Mouse (Mus musculus) Muller cell, postnatal 12 days (primary cell): ENCODE measurements at regions not wholly inside any gene's neighbourhood (a gene's known extent, or its start where the extent isn't known, plus 50 kb on each side); places are given as distances from the start of the nearest gene placed in this dataset.
"Not testable (repeated sequence)": the region's sequence is repeated elsewhere in the genome, so short reads cannot be mapped to it uniquely, and the experiment has no call there.

Source experiments
- DNase-seq: peaks from one replicate; pipeline ENCODE4 v3.0.0-alpha.2; 2015; ENCODE audit errors: inconsistent ontology term

DNA sequence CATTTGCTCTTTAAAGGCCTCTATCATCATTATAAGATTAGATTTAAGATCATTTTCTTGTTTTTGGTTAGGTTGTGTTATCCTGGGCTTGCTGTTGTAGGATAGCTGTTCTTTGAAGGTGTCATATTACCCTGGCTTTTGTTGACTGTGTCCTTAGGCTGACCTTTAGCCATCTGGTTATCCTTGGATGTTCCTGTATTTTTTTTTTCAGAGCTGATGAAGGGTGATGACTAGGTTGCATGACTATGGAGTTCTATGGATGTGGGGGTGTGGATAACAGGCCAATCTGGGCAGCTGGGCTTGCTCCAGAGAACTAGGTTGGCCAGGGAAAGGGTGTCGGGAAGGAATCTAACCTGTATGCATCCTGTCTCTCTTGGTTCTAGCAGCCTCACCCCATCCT is 74.2 kb downstream of the Dmrta1 start:
- DNase-seq: no peak

DNA sequence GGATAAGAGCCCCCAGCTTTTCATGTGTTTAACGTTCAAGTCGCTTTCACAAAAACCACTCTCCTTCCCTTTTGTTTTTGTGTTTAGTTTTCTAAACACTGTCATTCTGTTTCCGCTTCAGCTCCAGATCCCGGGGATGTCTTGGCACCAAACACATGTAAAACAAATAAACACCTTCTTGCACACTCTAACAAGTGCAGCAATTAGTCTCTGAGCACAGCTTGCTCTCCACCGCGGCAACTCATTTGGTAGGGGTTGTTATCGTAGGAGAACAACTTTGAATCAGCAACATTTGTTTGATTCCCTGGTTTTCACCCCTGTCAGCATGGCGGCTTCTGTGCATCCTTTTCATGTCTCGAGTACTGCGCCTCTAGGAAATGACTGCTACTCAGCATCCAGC is 97.0 kb downstream of the Dmrta1 start:
- DNase-seq: peak; percentile 18

DNA sequence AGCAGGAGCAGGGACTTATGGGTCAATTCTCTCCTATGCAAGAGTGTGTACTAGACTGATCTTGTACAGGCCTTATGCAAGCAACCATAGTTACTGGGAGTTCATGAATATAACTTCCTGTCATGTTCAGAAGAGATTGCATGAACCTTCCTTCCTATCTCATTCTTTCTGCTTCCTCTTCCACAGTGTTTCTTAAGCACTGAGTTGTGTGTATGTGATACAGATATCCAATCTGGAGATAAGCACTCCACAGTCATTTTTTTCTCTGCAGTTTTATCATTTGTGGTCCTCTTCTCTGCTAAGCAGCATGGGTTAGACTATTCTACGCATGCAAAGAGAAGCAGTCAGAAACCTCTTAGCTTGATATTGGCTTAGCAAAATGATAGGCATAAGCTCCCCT is 102.3 kb downstream of the Dmrta1 start:
- DNase-seq: no peak

DNA sequence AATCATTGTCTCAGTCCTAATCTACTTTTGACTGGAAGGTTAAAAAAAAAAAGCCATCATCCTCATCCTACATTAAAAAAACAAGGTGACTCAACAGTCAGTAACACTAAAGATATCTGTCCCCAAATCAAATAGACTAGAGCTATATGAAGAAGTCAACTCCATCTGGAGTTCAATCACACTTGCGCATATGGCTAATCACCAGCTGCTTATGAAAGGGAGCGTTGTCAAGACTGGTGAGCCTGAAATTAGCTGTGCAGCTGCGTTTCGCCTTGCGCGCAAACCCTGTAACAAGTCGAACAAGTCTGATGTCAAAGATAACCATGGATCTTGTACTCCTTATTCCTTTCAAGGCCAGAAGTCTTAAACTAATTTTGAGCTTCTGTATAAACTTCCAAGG is 137.6 kb downstream of the Dmrta1 start:
- no peak for DNase-seq

DNA sequence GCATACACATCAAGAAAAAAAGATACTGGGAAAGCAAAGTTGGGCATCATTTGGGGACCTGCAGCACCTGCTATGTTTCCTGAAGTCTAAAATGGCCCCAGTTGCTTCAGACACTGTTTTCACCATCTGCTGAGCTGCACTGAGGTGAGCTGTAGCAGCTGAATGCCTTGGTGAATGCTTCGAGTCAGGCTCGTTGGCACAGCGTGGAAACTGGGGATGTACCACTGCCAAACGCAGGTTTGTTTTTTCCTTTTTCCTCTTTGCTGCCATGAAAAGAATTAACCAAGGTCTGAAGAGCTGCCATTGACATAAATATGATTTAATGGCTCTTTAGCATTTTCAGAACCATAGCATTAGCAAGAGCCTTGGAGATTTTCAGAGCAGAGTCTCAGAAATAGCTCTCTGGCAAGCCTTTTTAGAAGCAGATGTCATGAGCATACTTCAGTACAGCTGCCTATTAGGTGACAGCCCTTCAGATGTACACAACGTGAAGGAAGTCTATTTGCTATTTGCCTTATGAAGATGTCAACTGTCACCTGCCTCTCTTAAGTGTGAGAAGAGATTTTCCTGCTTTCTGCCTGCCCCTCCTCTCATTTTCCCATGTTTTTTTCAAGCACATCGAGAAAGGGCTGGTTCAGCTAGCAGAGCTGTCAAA is 155.4 kb downstream of the Dmrta1 start:
- no peak for DNase-seq

DNA sequence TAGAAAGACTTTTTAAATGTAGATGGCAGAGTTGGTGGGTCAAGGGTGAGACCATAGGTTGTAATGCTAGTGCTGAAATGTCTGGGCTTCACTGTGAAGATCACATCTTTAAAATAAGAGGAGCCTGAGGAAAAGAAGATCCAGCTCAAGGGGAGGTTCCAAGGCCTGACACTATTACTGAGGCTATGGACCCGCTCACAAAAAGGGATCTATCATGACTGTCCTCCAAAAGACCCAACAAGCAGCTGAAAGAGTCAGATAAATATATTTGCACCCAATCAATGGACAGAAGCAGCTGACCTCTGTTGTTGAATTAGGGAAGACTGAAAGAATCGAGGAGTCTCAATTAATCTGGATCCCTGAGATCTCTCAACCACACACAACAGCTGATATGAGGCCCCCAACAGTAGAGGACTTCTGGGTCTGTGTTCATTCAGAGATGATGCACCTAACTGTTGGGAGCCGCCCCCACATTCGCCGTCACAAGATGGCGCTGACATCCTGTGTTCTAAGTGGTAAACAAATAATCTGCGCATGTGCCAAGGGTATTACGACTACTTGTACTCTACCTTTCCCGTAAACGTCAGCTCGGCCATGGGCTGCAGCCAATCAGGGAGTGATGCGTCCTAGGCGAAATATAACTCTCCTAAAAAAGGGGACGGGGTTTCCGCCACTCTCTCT is 196.3 kb downstream of the Dmrta1 start:
- DNase-seq: peak; percentile 25

DNA sequence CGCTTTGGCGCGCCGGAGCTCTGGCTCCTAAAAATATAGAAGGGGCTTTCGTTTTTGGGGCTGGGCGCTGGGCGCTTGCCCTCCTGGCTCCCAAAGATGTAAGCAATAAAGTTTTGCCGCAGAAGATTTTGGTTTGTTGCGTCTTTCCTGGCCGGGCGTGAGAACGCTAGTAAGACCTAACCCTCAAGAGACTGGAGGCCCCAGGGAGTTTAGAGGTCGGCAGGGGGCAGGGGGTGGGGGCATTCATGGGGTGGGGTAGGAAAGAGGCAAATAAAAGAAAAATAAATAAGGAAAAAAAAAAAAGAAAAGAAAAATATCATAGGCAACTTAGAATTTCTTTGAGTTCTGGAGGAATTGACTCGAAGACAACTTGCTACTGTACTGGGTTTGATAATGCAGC is 196.9 kb downstream of the Dmrta1 start:
- DNase-seq: not testable (repeated sequence)

DNA sequence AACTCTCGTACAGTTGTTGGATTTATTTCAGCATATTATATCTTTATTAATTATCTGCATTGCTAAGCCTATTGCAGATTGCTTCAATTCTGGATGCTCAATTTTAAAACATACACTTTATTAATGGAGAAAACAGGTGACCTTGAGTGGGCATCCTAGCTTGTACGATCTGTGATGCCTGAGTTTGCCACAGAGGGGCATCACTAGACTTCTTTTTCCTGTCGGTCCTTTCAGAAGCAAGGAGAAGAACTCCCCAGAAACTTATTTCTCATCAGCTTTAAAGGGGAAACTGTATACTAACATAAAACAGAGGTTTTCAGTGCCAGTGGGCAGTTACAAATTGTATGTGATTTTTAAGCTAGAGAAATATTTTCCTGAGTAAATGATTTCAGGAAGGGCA is 201.8 kb downstream of the Dmrta1 start:
- DNase-seq: no peak

DNA sequence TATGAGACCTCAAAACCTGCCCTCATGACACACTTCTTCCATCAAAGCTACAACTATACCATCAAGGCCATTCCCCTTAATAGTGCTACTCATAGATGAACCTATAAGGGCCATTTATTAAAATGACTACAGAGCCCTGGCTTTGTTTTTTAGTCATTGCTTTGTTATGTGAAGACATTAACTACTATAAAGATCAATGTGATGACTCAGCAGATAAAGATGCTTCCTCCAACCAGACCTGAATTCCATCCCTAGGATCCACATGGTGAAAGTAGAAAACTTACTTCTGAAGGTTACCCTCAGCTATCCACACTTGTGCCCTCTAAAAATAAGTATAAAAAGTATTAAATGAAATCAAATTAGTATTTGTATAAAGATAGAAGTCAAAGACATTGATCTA is 230.4 kb downstream of the Dmrta1 start:
- DNase-seq: no peak

DNA sequence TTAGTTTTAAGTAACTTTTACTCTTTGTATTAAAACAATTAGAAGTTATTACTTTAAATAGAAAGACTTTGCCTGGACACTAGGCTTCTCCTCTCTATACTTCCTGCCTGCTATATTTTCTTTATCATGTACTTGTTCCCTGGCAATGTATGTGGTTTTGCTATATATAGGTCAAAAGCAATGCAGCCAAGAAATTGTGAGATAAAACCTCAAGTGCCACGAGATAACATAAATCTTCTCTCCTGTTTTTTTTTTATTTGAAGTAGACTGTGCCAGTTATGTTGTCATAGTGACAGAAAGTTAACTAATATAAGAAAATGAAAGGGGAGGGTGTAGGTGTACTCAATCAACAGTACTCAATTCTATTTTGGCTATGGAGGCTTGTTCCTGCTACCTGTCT is 258.4 kb downstream of the Dmrta1 start:
- DNase-seq: no peak

DNA sequence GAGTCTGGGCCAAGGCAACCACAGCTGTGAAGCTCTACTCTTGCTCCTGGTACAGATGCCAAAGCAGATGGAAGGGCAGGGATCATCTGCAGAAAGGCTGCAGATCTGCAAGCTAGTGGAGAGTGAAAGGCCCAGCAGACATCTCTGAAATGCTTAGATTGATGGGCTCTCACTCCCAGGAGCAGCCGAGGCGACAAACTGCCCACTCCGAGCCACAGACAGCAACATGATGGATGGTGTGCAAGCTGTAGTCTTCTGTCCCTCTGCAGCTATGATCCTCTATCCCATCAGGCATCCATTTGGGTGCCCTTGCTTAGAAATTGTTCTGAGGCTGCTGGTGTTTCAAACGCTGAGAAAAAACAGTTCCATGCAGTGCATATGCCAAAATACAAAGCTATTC is 262.1 kb downstream of the Dmrta1 start:
- no peak for DNase-seq

DNA sequence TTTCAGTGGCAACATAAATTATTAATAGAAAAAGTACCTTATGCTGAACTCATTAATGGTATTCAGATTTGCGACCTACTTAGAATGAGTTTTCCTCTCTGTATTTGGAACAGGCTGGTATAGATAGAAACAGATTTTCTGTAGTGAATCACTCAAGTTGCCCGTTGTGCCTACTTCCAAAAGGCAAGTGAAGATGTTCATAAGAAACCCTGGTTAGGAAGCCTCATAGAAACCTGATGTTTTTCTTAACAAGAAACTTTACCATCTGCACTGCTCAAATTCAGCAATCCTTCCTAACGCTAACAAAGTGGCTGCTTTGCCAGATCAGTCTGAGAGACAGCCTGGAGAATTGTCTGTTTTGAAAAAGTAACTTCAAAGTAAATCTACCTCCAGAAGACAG is 242.5 kb upstream of the Zfp352 start:
- DNase-seq: no peak

DNA sequence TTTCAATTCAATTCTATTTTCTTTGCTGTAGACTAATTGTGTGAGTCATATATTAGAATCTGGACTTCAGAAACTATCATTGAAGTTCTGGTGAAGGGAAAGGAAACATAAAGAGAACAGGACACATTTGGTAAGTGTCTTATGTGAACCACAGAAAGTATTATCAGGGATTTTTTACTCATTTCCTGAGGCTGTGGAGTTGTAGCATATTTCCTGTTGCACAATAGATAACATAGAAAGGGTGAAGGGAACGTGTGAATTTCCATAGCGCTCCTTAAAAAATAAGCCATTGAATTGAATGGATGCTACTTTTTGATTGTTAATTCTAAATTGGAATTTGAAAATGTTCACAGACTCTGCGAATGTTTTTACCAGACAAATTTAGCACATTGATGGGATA is 215.2 kb upstream of the Zfp352 start:
- peak; percentile 17 for DNase-seq

DNA sequence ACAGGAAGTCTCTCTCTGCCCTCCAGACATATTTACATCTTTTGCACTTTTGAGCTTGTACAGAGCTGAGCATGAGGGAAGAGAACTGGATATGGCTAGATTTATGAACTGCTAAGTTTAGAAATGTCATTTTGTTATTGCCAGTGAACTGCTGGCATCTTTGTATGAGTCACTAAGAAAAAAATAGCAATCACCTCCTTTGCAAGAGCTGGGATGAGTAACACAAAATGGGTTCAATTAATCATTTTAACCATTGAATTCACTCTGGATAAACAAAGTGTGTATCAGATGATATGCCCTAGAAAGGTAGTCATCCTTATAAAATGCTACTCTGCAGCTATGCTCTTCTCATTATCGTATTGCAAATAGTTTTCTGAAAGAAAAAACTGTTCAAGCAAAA is 214.7 kb upstream of the Zfp352 start:
- DNase-seq: peak; percentile 93

DNA sequence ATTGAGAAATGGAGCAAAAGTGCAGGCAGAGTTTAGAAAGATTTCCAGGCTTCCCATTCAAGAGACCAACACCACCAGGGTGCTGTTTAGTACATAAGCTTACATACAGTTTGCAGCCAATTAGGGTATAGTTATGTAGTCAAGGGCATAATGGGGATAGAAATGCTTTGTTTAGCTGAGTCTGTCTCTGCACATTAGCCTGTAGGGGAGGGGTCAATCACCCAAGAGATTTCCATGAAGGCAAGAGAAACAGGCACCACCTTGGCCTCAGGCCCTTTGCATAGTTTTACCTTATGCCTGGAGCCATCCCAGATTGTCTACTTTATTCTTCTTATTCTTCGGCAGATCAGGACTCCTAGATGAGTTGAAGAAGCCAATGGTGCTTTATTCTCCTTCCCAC is 205.9 kb upstream of the Zfp352 start:
- DNase-seq: no peak

DNA sequence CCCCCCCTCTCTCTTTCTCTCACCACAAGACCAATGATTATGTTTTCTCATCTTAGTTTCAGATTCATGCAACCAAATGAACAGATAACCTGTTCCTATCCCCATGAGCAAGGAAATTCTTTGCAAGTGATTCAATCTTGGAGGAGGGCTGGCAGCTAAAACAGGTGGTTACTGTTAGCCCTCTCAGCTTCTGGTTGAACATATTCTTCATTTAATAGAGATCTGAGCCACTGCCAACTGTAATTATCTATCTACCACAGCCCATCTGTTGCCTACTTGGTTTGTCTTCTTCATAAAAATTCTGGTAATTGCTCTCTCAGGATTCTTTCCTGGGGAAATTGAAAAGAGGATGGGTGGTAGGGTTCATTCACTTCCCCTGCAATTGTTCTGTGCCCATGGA is 204.4 kb upstream of the Zfp352 start:
- DNase-seq: peak; percentile 84
